Mouse (Mus musculus): ENCODE data around the gene Wiz.

Gene Wiz

GRCm38 (mm10) chr17:32378786-32379185, 10.5 kb downstream of the Wiz start:
- DNase-seq (ENCODE audit: low read depth, low spot score) = no peak

DNA sequence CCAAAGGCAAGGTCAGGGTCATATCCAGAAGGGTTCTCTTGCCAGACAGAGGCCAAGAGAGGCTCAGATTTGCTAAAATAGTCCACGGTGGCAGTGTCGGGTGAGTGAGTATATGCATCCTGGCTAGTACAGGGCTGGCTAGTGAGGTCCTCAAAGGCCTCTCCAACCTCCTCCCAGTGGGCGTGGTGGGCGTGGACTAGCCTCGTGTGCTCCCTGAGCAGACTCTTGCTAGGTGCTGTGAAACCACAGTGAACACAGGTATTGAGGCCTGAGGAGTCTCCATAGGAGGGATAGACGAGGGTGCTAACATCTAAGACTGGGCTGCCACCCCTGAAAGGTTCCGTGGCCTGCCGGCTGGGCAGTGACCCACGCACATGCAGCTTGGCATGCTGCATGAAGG, 12.1 kb downstream of the Wiz start:
- DNase-seq (ENCODE audit: low read depth, low spot score) = no peak

GRCm38 (mm10) chr17:32376475-32376874, 12.8 kb downstream of the Wiz start:
- DNase-seq (ENCODE audit: low read depth, low spot score) = no peak

DNA sequence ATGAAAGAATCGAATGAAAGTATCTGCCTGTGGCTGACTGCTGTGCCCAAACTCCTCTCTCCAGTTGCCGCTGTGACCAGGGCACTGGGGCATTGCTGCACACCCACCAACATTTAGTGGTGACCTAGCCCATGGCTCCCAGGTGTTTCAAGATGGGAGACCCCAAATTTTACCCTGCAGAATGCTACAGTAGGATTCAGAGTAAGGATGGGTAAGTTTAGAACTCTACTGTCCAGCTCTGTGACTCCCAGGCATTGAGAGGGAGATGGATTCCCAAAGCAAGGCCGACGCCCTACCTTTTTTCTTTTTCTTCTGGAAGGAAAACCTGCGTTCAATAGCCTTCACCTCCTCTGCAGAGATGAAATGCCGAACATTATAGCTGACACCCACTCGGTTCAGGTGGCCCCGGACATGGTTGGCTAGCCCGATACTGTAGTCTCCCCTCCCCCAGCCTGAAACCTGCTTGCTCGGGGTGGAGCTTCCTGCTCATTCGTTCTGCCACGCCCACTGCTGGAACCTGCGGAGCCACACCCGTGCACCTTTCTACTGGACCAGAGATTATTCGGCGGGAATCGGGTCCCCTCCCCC, 20.2 kb downstream of the Wiz start:
- peak; percentile 70 for DNase-seq (ENCODE audit: low read depth, low spot score)

DNA sequence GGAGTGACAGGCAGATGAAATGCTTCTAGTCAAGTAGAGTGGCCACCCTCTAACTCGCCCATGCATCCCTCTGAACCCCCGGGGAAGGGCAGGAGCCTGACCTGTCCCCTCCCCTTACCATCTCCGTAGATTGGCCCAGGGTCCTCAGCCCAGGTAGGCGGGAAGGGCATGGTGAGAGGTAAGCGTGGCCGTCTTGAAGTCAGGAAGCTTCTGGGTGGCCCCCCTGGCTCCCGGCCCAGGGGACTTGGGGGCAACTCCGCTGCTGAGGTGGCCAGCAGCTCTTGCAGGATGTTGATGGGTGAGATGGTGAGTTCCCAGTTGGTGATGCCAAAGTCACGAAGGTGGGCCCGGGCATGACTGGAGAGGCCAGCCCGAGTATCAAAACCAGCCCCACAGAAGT, 21.5 kb downstream of the Wiz start:
- no peak for DNase-seq (ENCODE audit: low read depth, low spot score)

DNA sequence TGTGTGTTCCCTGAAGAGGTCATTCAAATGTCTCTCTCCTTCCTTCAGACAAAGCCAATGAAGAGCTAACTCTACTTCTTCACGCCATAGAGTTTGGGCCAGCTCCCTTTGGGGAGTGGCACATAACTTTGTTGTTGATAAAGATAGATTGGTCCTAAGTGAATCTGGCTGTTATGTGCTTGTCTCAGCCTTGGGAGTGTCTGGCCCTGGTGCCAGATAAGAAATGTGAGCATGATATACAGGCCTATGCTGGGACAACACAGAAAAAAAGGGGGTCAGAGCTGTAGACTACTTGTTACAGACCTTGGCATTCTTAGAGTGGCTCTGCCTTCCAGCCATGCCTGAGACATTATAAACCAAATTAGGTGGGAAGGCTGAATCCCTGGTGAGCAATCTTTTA, 23.9 kb downstream of the Wiz start:
- no peak for DNase-seq (ENCODE audit: low read depth, low spot score)

DNA sequence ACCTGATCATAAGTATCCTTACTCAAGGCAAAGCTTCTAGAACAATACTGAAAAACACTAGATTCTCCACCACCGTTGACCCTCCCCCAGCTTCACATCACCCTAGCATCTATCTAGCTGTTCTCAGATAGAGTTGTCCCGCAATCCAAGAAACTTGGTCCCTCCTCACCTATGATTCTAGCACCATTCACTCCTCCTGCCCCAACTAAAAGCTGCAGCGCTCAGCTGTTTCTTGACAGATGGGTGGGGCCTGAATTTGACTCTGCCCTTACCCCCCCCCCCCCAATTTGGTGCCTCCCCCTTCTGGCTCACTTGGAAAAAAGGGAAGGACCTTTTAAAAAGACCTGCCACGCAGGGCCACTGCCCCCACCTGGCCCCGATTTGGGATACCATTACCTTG, 24.4 kb downstream of the Wiz start:
- DNase-seq (ENCODE audit: low read depth, low spot score) = no peak

DNA sequence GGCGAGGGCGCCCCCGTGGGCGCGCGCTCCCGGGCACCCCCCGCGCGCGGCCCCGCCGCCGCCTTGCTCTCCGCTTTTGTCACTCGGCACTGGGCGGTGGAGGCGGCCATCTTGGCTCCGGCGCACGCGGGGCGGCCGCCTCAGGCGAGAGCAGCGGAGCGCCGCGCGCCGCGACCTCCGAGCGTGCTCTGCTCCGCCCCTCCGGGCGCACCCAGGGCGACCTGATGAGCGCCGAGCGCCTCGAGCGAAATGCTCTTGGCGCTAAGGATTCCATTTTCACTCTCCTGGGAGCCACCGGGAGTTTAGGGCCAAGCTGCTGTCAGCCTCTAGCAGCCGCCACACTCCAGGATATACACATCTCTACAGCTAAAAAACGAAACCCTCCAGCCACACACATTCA, 24.9 kb downstream of the Wiz start:
- DNase-seq (ENCODE audit: low read depth, low spot score) = peak; percentile 89

GRCm38 (mm10) chr17:32363821-32364301, 25.4 kb downstream of the Wiz start:
- DNase-seq (ENCODE audit: low read depth, low spot score) = no peak

GRCm38 (mm10) chr17:32362686-32363085, 26.6 kb downstream of the Wiz start:
- no peak for DNase-seq (ENCODE audit: low read depth, low spot score)

DNA sequence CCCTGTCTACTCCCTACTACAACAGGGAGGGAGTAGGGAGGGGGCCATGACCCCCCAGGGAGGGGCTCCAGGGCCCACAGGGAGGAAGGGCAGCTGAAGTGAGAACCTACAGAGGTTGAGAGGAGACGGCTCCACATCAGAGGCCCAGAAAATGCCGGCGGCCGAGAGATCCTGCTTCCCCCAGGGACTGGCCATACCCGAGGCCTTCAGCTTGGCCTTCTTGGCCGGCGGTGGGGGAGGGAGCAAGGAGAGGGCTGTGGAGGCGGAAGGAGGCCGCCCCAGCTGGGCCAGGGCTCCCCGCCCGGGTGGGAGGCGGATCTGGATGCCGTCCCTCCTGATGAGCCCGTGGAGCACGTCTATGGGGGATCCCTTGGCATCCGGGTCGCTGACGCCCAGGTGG, 29.3 kb downstream of the Wiz start:
- DNase-seq (ENCODE audit: low read depth, low spot score) = no peak

GRCm38 (mm10) chr17:32358943-32359340, 30.3 kb downstream of the Wiz start:
- DNase-seq (ENCODE audit: low read depth, low spot score) = no peak

DNA sequence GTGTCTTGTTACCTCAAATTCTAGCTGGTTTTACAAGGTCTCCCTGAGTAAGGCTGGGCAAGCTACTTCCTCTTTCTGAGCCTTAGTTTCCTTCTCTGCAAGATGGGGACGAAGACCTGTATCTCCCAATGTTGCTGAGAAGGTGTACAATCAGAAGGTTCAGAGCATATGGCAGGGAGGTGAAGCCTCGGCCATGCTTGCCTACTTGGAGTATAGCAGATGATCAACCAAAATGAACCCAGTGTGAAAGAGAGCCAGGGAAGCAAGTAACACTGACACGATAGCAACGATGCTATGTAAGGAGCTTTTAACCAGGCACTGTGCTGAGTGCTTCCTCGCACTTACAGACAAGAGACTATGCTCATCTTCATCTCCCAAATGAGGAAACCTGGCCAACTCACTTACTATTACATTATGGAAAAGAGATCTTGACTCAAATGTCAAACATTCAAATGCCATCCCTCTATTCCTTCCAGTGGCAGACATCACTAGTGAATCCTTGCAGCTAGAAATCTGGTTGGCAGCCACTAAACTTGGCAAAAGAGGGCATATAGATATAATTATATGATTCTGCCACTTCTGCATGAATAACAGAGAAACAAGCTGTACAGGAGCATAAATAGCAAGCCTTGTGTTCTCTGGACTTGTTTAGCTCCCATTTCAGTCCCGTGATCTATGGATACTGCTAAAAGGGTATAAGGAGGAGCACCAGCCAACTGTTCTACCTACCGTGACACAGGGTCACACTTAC, 30.9 kb downstream of the Wiz start:
- no peak for DNase-seq (ENCODE audit: low read depth, low spot score)

DNA sequence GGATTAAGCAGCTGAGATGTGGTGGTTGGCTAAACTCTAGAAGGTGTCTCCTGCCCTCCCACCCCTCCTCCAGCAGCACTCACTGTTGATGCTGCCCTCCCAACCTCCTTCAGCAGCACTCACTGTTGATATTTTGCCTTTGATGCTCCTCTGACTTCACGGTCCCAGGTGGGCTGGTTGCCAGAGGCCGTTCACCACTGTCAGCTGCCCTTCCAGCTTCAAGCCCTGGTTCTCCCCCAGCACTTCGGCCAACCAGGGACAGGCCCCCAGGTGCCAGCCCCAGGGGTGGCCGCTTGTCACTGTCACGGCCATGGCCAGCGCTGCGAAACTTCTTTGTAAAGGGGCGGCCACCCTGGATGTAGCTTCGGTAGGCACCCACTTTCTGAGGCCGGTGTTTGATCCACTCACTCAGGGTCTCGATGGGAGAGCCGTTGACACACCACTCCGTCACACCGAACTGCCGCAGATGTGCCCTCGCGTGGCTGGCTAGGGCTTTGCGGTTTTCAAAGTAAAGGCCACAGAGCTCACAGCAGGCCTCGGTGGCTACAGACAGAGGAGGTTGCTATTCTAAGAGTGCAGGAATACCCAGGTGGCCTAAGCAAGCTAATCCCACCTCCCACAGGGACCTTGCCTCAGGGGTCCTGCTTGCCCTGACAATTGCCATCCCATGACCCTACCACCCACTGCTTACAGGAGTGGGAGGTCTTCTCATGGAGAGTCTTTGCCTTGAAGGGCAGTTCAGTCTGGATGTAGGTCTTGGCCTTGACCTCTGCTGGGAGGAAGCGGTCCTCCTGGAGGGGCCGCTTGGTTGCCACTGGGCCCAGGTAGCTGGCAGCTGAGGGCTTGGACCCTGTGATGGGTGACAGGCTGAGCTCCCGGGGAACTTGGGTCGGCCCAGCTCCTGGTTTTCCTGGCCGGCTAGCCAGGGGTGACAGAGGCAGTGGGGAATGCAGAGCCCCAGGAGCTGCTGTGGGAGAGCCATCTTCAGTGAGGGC, 32.2 kb downstream of the Wiz start:
- DNase-seq (ENCODE audit: low read depth, low spot score) = no peak

GRCm38 (mm10) chr17:32356281-32356680, 33.0 kb downstream of the Wiz start:
- DNase-seq (ENCODE audit: low read depth, low spot score) = no peak

DNA sequence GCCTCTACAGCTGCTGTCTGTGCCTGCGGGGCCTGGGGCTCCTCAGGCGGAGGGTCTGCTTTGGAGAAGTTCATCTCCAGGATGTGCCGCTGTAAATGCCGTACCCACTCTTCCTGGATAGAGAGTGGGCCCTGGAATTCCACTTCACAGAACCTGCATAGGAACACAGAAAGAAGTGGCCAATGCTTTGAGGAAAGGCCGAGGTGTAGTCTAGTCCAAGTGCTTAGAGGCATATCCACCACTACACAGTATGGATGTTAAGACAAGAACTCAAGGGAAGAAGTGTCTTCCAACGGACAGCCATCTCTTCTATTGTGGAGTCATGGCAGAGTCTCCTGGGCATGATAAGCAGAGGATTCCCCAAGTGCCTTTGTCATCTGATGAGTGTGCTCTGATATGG, 34.2 kb downstream of the Wiz start:
- DNase-seq (ENCODE audit: low read depth, low spot score) = no peak

GRCm38 (mm10) chr17:32354211-32354610, 35.0 kb downstream of the Wiz start:
- DNase-seq (ENCODE audit: low read depth, low spot score) = no peak

GRCm38 (mm10) chr17:32353696-32354095, 35.5 kb downstream of the Wiz start:
- no peak for DNase-seq (ENCODE audit: low read depth, low spot score)

DNA sequence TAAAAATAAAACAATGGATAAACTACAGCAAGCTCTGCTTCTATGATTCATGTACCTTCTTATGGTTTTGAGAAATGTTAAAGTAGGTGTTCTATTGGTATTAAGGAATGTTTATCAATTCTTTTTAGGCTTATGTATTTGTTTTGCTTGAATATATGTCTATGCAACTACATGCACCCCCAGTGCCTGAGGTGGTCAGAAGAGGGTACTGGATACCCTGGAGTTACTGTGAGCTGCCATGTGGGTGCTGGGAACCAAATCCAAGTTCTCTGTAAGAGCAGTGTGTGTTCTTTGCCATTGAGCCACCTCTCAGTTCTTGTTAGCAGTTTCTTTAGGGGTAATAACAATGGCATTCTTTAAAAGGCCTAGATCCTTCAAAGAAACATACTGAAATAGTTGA, 37.5 kb downstream of the Wiz start:
- DNase-seq (ENCODE audit: low read depth, low spot score) = no peak

- no peak for DNase-seq (ENCODE audit: low read depth, low spot score)
Measured at GRCm38 (mm10) chr17:32351269-32351668, 38.0 kb downstream of the Wiz start.

DNA sequence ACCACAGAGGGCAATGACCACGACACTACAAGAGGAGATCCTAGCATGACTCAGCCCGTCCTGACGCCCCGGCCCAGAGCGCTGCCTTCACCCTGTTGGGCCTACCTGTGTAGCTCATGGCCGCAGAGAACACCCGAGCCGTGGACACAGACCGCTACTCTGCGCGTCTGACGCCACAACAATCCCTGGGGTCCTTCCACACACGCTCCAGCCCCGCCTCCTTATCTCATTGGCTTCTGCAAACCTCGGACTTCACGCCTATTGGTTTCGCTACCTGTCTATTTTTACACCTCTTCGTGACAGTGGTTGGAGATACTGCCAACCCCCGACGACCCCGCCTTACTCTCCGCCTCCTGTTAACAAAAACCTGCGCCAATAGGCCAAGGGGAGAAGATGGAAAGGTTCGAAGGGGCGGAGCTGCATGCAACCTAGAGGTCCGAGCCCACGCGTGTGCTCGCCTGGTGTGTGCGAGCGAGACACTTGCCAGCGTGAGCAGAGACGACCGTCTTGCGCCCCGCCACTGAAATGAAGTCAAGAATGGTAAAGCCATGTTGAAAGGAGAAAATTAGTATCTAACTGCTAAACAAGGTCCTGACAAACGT, 38.8 kb downstream of the Wiz start, which contains the start of gene Akap8l:
Gene Akap8l, minus strand, starts transcription at position 226 of the 602 bp plus-strand sequence.
- DNase-seq (ENCODE audit: low read depth, low spot score) = peak; percentile 97

Data from CD4-positive helper T cell, adult 2 months (primary cell).